Mouse (Mus musculus): ENCODE results near the gene Trp53i13. TPM values are rescaled to one million over a fixed set of nuclear protein-coding genes. Genes with fewer than 3 reads are reported as not detected.

The Trp53i13 gene
- total RNA-seq, 2 experiments from 2014 or later, result 7.7 to 10.0 TPM

GRCm38 (mm10) chr11:77508068-77509021 is 7.4 kb downstream of the Trp53i13 start:
- peak; percentile 90 for DNase-seq

GRCm38 (mm10) chr11:77507426-77507825 is 8.4 kb downstream of the Trp53i13 start:
- DNase-seq, result no peak

DNA sequence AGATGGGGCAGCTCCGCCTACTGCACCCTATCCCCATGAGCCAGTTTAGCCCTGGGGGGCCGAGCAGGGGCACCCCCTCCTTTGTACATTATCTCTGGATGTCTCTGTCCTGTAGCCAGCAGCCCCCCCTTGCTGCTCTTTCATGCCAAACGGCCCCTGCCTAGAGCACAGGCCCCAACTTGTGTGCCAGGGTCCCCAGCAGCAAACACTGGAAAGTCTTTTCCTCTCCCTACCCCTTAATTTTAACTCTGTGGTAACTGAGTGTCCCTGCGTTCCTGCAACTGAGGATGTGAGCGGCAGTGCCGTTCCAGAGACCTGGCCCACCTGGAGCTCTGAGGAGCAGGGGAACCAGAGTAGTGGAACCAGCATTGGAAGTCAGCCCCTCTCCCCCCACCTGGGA is 8.8 kb downstream of the Trp53i13 start:
- no peak for DNase-seq

DNA sequence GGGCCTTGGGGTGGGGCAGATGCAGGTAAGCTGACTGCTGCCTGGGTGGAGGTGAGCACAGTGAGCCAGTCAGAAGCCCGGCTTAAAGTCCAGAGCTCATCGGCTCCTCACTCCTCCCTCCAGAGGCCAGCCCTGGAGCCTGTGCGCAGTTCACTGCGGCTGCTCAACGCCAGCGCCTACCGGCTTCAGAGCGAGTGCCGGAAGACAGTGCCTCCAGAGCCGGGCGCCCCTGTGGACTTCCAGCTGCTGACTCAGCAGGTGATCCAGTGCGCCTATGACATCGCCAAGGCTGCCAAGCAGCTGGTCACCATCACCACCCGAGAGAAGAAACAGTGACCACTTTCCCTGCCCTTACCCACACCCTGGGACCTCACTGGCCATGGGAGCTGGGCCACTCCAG is 9.5 kb downstream of the Trp53i13 start:
- no peak for DNase-seq

- DNase-seq, result no peak
These were observed 10.3 kb downstream of the Trp53i13 start for GRCm38 (mm10) chr11:77505291-77505980.

- no peak for DNase-seq
These were observed 11.4 kb downstream of the Trp53i13 start for GRCm38 (mm10) chr11:77504377-77504776.

GRCm38 (mm10) chr11:77503511-77503910 is 12.3 kb downstream of the Trp53i13 start:
- peak; percentile 56 for DNase-seq

GRCm38 (mm10) chr11:77502481-77502880 is 13.3 kb downstream of the Trp53i13 start:
- no peak for DNase-seq

- peak; percentile 5 for DNase-seq
These were observed 13.8 kb downstream of the Trp53i13 start for GRCm38 (mm10) chr11:77501971-77502370.

GRCm38 (mm10) chr11:77501392-77501791 is 14.4 kb downstream of the Trp53i13 start:
- peak; percentile 79 for DNase-seq

DNA sequence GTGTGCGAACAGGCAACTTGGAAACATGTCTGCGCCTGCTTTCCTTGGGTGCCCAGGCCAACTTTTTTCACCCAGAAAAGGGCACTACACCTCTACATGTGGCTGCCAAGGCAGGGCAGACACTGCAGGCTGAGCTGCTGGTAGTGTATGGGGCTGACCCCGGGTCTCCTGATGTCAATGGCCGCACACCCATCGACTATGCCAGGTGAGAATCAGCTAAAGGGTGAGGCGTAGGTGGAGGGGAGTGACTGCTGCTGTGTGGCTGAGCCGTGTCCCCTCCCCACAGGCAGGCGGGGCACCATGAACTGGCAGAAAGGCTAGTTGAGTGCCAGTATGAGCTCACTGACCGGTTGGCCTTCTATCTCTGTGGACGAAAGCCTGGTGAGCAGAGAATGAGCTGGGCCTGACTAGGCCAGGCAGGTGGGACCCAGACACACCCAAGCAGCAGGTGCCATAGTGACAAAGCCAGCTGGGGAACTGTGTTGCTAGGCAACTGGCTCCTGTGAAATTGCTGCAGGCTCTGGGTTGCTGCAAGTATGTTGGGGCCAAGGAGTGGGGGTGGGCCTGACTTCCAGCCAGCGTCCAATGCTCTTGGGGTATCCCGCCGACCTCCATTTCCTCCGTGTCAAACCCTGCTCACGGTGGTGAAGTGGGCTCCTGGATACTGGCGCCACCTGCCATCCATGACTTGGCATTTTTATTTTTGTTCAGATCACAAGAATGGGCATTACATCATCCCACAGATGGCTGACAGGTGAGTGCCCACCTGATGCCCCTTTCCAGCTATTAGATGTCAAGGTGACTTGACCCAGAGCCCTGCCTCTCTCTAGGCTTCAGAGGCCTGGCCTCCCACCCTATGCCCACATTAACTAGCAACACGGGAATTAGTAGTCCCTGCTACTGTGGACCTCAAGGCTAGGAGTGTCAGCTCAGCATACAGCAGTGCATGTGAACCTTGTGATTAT is 15.1 kb downstream of the Trp53i13 start:
- DNase-seq, result peak; percentile 4

DNA sequence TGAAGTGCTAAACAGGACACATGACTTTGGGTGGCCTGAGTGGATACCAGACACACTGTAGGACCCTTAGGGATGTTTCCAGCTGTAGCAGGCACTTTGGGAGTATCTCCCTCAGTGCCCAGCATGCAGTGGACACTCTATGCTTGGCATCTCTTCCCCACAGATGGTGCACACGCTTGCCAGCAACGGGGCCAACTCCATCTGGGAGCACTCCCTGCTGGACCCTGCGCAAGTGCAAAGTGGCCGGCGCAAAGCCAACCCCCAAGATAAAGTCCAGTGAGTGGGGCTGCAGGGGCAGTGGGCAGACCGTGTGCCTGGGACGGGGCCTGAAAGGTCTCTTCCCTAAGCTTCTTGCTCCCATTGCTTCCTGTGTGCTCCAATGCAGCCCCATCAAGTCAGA is 16.4 kb downstream of the Trp53i13 start:
- no peak for DNase-seq

- no peak for DNase-seq
These were observed 17.3 kb downstream of the Trp53i13 start for GRCm38 (mm10) chr11:77498261-77499139.

DNA sequence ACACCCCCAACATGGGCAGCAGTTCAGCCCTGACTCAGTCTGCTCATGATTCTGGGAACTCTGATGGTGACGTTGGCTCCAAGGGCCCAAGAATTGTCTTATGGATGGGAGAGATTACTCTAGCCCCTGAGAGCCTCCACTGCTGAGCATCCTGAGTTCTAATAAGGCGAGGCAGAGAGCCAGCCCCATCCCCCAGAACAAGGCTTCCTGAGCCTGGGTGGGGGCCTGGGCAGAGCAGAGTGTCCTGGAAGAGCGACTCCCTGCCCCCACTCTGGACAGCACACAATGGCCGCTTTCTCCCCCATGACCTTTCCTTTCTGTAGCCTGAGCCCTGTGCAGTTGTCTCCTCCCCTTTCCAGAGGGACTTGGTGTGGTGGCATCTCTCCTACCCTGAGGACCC is 17.9 kb downstream of the Trp53i13 start:
- no peak for DNase-seq

DNA sequence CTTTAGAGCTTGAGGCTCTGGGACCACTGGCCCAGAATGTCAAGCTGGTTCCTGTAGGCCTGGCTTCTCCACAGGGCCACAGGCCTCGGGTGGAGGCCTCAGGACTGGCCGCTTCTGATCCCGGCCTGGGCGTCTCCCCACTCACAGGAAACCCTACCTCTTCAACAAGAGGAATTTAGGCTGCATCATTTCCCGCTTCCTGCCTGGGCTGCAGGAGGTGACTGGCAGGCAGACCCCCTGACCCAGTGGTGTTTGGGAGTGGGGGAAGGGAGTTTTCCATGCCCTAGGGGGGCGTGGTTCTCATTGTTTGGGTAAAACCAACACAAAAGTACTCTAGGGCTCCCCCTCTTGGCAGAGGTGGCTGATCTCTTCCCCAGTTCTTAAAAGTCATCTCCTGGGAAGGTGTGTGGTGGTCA is 18.4 kb downstream of the Trp53i13 start:
- no peak for DNase-seq

DNA sequence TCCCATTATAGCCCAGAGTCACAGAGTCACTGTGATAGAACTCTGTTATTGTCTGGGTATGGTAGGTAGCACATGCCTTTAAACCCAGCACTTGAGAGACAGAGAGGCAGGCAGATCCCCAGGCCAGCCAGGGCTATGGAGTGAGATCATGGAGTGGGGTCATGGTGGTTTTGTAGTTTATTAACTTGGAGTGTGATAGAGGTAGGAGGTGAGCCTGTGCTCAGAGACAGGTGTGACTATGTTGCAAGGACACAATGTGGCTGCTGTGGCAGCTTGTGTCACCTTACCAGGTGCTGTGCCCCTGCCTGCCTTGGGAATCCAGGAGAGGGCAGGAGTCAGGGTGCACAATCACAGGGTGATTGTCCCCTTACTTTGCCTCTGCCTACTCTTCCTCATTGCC is 20.3 kb downstream of the Trp53i13 start:
- DNase-seq, result no peak

- DNase-seq, result no peak
These were observed 21.0 kb downstream of the Trp53i13 start for GRCm38 (mm10) chr11:77494782-77495181.

DNA sequence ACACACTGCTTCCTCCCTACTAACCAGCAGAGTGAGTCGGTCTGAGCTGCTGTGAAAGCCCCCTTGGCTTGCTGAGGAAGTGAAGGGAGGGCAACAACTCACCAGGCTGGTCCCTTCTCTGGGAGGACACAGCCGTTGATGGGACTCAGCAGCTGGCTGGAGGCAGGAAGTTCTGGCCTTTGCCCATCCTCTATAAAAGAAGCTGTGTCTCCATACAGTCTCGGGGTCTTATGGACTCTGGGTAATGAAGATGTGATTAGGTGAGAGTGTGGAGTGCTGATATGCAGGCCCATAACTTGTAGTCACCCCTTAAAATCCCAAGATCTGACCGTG is 21.5 kb downstream of the Trp53i13 start:
- no peak for DNase-seq

- DNase-seq, result peak; percentile 62
These were observed 22.1 kb downstream of the Trp53i13 start, which contains the start of gene Git1 for GRCm38 (mm10) chr11:77493512-77494343. Gene Git1 (plus strand): TSS chr11:77493562.

GRCm38 (mm10) chr11:77492911-77493332 is 22.9 kb downstream of the Trp53i13 start:
- DNase-seq, result peak; percentile 93
